Mouse (Mus musculus) G1E (cell line): ENCODE measurements around the gene Clec18a. TPM values are rescaled to one million over a fixed set of nuclear protein-coding genes. Genes with fewer than 3 reads are reported as not detected.
"Not testable (repeated sequence)": the region's sequence is repeated elsewhere in the genome, so short reads cannot be mapped to it uniquely, and the experiment has no call there.

ENCODE experiments used
- ATAC-seq: 2 replicates; pipeline ENCODE4 v1.8.0; 2016; ENCODE audit warnings: mild to moderate bottlenecking; ENCODE audit not compliant: insufficient number of reproducible peaks, poor library complexity, low FRiP score, severe bottlenecking; ENCODE audit errors: extremely low read depth
- DNase-seq: peaks from one replicate; pipeline ENCODE4 v3.0.0; 2012; ENCODE audit warnings: low spot score
- H3K27me3 ChIP-seq: 2 replicates; pipeline ENCODE4 v1.6.1; 2012; ENCODE audit warnings: mild to moderate bottlenecking, low read length, inconsistent platforms; ENCODE audit not compliant: insufficient read depth
- H3K36me3 ChIP-seq: replicated peaks from 2 replicates; pipeline ENCODE3; 2012; ENCODE audit warnings: mild to moderate bottlenecking, inconsistent platforms
- H3K4me1 ChIP-seq: 2 replicates; pipeline ENCODE4 v1.6.1; 2012; ENCODE audit warnings: low read depth, low read length, inconsistent platforms, mixed read lengths; ENCODE audit not compliant: insufficient read depth
- H3K4me3 ChIP-seq: 2 replicates; pipeline ENCODE4 v1.5.1; 2012; ENCODE audit warnings: low read depth, mild to moderate bottlenecking, inconsistent platforms, low read length, moderate library complexity, mixed read lengths
- H3K9me3 ChIP-seq: replicated peaks from 2 replicates; pipeline ENCODE4 v1.6.1; 2012; ENCODE audit warnings: inconsistent platforms
- CTCF ChIP-seq: IDR thresholded peaks from 2 replicates; pipeline ENCODE4 v1.5.1; 2012; ENCODE audit warnings: low read depth, low read length, inconsistent platforms, mixed read lengths
- GATA1 ChIP-seq: IDR thresholded peaks from 2 replicates; pipeline ENCODE4 v1.6.1; 2012; ENCODE audit warnings: borderline replicate concordance, low read length, inconsistent platforms, mixed read lengths
- GATA2 ChIP-seq: IDR thresholded peaks from 2 replicates; pipeline ENCODE4 v1.6.1; 2012; ENCODE audit warnings: low read depth, low read length, inconsistent platforms, borderline replicate concordance
- POLR2AphosphoS5 ChIP-seq: IDR thresholded peaks from 2 replicates; pipeline ENCODE4 v1.6.1; 2012; ENCODE audit warnings: low read depth, low read length, inconsistent platforms; ENCODE audit not compliant: insufficient replicate concordance
- TAL1 ChIP-seq: conservative IDR thresholded peaks from 2 replicates; pipeline ENCODE4 v1.6.1; 2012; ENCODE audit warnings: low read depth, low read length, inconsistent platforms, mixed read lengths
- polyA plus RNA-seq: library from polyadenylated mRNA; stranded (reverse); fragments of >175 nt; gene quantifications from 2 replicates; pipeline ENCODE4 v1.2.3, GENCODE M21; 2012
- total RNA-seq, 2 experiments: library from RNA; stranded (forward) in 1 of 2; stranded (reverse) in 1 of 2; fragments of 200-1000 nt in 1 of 2; fragments of >200 nt in 1 of 2; fragmentation: Nextera tagmentation in 1 of 2; gene quantifications; 2 replicates each; pipeline ENCODE4 v1.2.3; 2014 to 2017

Clec18a gene
- total and polyA plus RNA-seq, 3 experiments = 0.05 TPM; not detected in 2

DNA sequence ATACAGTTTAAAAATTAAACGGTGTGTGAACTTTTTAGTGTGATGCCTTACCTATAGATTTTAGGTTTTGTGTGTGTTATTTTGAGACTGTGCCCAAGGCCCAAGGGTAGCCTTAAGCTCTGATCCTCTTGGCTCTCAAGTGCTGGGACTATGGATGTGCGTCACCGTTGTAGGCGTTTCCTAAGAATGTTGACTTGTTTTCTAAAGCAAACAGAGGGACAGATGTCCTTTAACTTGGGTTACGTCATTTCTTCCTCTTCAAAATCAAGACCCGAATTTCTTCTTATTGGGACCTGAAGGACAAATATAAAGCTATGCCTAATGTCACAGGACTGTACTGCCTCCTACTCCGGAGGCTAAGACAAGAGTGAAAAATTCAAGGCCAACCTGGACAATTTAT, 59.3 kb downstream of the Clec18a start, which contains the start of gene Aars:
Aars (plus strand) TSS at position 229 of the 400 bp plus-strand sequence.
- no peak for TF ChIP-seq TAL1
- no peak for TF ChIP-seq CTCF
- ATAC-seq (no peak), DNase-seq (no peak)
- Histone ChIP-seq H3K4me1 (peaks cover 59% of the 10 kb centered on the region), H3K4me3 (peak within 1 kb of the TSS; percentile 79), H3K36me3 (peaks cover 30% of the 10 kb centered on the region), H3K27me3 (no peaks in the 10 kb centered on the region), H3K9me3 (no peaks in the 10 kb centered on the region)

GRCm38 (mm10) chr8:111031572-111031971, 60.7 kb downstream of the Clec18a start, which contains the start of gene Ddx19b:
Gene Ddx19b, minus strand, starts transcription at chr8:111031751.
- Histone ChIP-seq H3K36me3 (peaks cover 18% of the 10 kb centered on the region), H3K4me1 (peaks cover 57% of the 10 kb centered on the region), H3K9me3 (no peaks in the 10 kb centered on the region), H3K27me3 (no peaks in the 10 kb centered on the region), H3K4me3 (peak within 1 kb of the TSS; percentile 70; the same call in 1 of the 2 replicates)
- DNase-seq (no peak), ATAC-seq (no peak)
- TF ChIP-seq GATA1 (no peak), POLR2AphosphoS5 (no peak), CTCF (no peak), TAL1 (no peak), GATA2 (no peak)

DNA sequence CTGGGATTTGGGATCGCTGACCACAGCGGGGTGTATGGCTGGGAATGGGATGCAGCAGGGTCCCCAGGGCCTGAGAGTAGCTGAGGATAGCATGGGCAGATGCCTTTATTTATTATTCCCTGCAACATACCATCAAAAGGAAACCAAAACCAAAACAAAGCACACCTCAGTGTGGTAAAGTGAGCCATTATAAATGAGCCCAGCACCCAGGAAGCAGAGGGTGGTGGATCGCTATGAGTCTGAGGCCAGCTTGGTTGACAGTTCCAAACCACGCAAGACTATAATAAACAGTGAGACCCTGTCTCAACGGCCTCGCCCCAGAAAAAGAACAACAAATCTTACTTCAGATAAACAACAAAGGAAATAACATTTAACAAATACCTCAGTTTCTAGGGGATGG, 62.2 kb downstream of the Clec18a start:
- Histone ChIP-seq H3K27me3 (no peaks in the 10 kb centered on the region), H3K36me3 (peaks cover 11% of the 10 kb centered on the region), H3K4me3 (peak overlapping the region; percentile 70), H3K4me1 (peaks cover 42% of the 10 kb centered on the region), H3K9me3 (no peaks in the 10 kb centered on the region)
- TF ChIP-seq POLR2AphosphoS5 (no peak), CTCF (no peak), TAL1 (no peak), GATA2 (no peak), GATA1 (no peak)
- ATAC-seq (no peak), DNase-seq (no peak)

DNA sequence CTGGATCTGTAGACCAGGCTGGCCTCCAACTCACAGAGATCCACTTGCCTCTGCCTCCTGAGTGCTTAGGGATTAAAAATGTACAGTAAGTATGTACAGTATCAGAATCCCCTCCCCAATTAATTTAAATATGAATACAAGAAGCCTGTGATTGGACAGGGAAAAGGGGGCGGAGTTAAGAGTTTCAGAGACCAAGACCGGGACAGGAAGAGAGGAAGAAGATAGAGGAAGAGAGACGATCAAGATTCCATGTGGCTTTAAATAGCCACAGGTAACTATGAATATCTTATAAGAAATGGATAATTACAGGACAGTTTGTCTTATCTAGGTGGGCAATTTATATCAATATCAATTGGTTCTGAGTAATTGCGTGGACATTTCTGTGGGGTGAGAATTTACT, 62.6 kb downstream of the Clec18a start:
- peak overlapping the region; percentile 70 for H3K4me3 ChIP-seq
- H3K4me1 ChIP-seq = peaks cover 42% of the 10 kb centered on the region
- ATAC-seq = 0 out of 2 replicates have a peak, but pooled peaks have one; percentile 16
- TF ChIP-seq CTCF (no peak), GATA2 (no peak), POLR2AphosphoS5 (no peak), GATA1 (no peak), TAL1 (no peak)
- DNase-seq = no peak
- H3K9me3 ChIP-seq = no peaks in the 10 kb centered on the region
- H3K36me3 ChIP-seq = peaks cover 12% of the 10 kb centered on the region
- H3K27me3 ChIP-seq = no peaks in the 10 kb centered on the region

DNA sequence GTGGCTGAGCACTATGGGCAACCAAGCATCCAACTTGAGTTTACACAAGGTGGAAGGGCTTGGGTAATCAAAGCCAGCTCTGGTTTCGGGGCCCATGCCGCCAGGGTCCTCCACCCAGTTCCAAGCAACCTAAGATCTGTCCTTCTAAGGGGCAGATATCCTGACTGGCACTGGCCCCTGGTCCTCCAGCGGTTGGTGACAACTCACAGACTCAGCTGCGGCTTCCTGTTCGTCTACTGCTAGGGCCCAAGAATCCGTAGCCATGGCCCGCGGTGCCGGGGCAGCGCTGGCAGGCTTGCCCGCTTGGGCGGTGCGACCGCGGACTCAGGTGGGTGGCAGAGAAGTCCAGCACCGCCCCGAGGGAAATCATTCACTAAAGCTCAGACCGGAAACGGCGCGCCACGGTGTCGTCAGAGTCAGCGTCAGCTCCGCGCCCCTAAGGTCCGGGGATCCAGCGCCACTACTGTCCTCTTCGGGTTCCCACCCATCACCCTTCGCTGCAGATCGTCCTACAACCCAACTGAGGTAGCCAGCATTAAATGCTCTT, 64.8 kb downstream of the Clec18a start:
- ATAC-seq (peak; percentile 89), DNase-seq (peak; percentile 80)
- TF ChIP-seq POLR2AphosphoS5 = no peak
- TF ChIP-seq GATA2 = no peak
- H3K9me3 ChIP-seq = no peaks in the 10 kb centered on the region
- H3K4me3 ChIP-seq = peak overlapping the region; percentile 88
- H3K36me3 ChIP-seq = peaks cover 16% of the 10 kb centered on the region
- no peaks in the 10 kb centered on the region for H3K27me3 ChIP-seq
- peaks cover 34% of the 10 kb centered on the region for H3K4me1 ChIP-seq

DNA sequence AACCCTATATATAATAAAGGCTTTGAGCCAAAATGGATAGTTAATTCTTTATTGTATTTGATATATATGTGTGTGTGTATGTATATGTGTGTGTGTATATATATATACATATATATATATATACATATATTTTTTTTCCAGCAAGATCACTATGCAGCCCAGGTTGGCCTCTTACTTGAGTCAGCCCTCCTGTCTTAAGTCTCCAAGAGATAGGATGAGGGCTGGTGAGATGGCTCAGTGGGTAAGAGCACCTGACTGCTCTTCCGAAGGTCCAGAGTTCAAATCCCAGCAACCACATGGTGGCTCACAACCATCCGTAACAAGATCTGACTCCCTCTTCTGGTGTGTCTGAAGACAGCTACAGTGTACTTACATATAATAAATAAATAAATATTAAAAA, 65.6 kb downstream of the Clec18a start:
- Histone ChIP-seq H3K36me3 (peaks cover 21% of the 10 kb centered on the region), H3K4me1 (peaks cover 28% of the 10 kb centered on the region)
- DNase-seq, H3K27me3 ChIP-seq, H3K4me3 ChIP-seq, ATAC-seq, H3K9me3 ChIP-seq: not testable (repeated sequence)

DNA sequence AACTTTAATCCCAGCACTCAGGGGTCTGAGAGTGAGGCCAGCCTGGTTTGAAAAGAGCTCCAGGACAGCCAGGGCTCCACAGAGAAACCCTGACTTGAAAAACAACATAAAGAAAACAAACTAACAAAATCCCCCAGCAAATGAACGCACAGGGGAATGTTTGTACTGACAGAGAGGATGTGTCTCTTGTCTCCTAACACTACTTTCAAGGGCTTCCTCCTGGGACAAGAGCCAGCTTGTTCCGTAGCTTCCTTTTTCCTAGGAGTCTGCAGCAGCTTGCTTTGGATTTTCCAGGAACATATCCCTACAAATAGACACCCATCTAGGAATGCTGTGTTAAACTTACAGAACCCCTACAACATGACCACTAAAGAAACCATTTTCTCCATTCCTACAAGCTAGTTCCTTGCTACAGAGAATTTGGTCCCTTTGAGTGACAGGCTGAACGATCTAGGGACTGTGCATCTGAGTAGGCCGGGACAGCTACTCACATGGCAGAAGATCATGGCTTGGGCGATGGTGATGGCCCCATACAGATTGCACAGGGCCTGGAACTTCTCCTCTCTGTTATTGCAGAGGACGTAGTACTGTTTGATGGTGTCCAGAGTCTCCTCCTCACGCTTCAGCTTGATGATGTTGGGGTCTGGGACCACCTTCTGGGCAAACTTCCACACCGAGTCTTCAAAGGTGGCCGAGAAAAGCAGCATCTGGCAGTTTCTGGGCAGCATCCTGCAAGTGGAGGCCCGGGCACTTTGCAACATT, 81.8 kb downstream of the Clec18a start:
- not testable (repeated sequence) for H3K4me3 ChIP-seq, H3K4me1 ChIP-seq, DNase-seq, H3K27me3 ChIP-seq, ATAC-seq, H3K9me3 ChIP-seq
- H3K36me3 ChIP-seq = peaks cover 69% of the 10 kb centered on the region

Other genes starting within 250 kb of the Clec18a start
- gene Cog4, start 245.8 kb downstream of the Clec18a start, total RNA-seq (2014; fragmentation: Nextera tagmentation) = 24.1 and 32.8 TPM in 2 replicates
- 45.6 and 46.3 TPM in 2 replicates for gene Cog4, start 245.8 kb downstream of the Clec18a start, total RNA-seq (2017)
- 17.7 and 20.2 TPM in 2 replicates for gene Cog4, start 245.8 kb downstream of the Clec18a start, polyA plus RNA-seq
- gene Sf3b3, start 245.6 kb downstream of the Clec18a start, total RNA-seq (2014; fragmentation: Nextera tagmentation) = 173 and 176 TPM in 2 replicates
- gene Sf3b3, start 245.6 kb downstream of the Clec18a start, total RNA-seq (2017) = 192 and 201 TPM in 2 replicates
- 10.1 and 13.6 TPM in 2 replicates for gene Sf3b3, start 245.6 kb downstream of the Clec18a start, polyA plus RNA-seq
- 6.8 and 7.1 TPM in 2 replicates for gene Fuk, start 189.9 kb downstream of the Clec18a start, total RNA-seq (2014; fragmentation: Nextera tagmentation)
- gene Fuk, start 189.9 kb downstream of the Clec18a start, total RNA-seq (2017) = 8.9 and 9.8 TPM in 2 replicates
- 15.6 and 17.5 TPM in 2 replicates for gene Fuk, start 189.9 kb downstream of the Clec18a start, polyA plus RNA-seq
- 94.4 and 95.8 TPM in 2 replicates for gene St3gal2, start 172.5 kb downstream of the Clec18a start, total RNA-seq (2014; fragmentation: Nextera tagmentation)
- gene St3gal2, start 172.5 kb downstream of the Clec18a start, total RNA-seq (2017) = 22.8 and 23.1 TPM in 2 replicates
- 115 and 124 TPM in 2 replicates for gene St3gal2, start 172.5 kb downstream of the Clec18a start, polyA plus RNA-seq
- gene Ddx19a, start 94.6 kb downstream of the Clec18a start, total RNA-seq (2014; fragmentation: Nextera tagmentation) = 205 and 207 TPM in 2 replicates
- gene Ddx19a, start 94.6 kb downstream of the Clec18a start, total RNA-seq (2017) = 38.2 and 45.1 TPM in 2 replicates
- gene Ddx19a, start 94.6 kb downstream of the Clec18a start, polyA plus RNA-seq = 60.3 and 81.1 TPM in 2 replicates
- 17.4 and 18.8 TPM in 2 replicates for gene Ddx19b, start 60.7 kb downstream of the Clec18a start, total RNA-seq (2014; fragmentation: Nextera tagmentation)
- 21.7 and 21.9 TPM in 2 replicates for gene Ddx19b, start 60.7 kb downstream of the Clec18a start, total RNA-seq (2017)
- gene Ddx19b, start 60.7 kb downstream of the Clec18a start, polyA plus RNA-seq = 5.1 and 6.3 TPM in 2 replicates
- 126 and 131 TPM in 2 replicates for gene Aars, start 59.3 kb downstream of the Clec18a start, total RNA-seq (2014; fragmentation: Nextera tagmentation)
- 77.0 and 81.8 TPM in 2 replicates for gene Aars, start 59.3 kb downstream of the Clec18a start, total RNA-seq (2017)
- gene Aars, start 59.3 kb downstream of the Clec18a start, polyA plus RNA-seq = 37.3 and 56.4 TPM in 2 replicates
- gene Exosc6, start 36.1 kb downstream of the Clec18a start, total RNA-seq (2014; fragmentation: Nextera tagmentation) = not detected in 2 replicates
- gene Exosc6, start 36.1 kb downstream of the Clec18a start, total RNA-seq (2017) = 13.9 and 17.0 TPM in 2 replicates
- gene Exosc6, start 36.1 kb downstream of the Clec18a start, polyA plus RNA-seq = 88.0 and 119 TPM in 2 replicates
- gene Pdpr, start 2.2 kb upstream of the Clec18a start, total RNA-seq (2014; fragmentation: Nextera tagmentation) = 14.0 and 15.7 TPM in 2 replicates
- 19.4 and 20.5 TPM in 2 replicates for gene Pdpr, start 2.2 kb upstream of the Clec18a start, total RNA-seq (2017)
- 8.7 and 9.5 TPM in 2 replicates for gene Pdpr, start 2.2 kb upstream of the Clec18a start, polyA plus RNA-seq
- gene Glg1, start 166.8 kb upstream of the Clec18a start, total RNA-seq (2014; fragmentation: Nextera tagmentation) = 71.0 and 71.8 TPM in 2 replicates
- 15.5 and 22.7 TPM in 2 replicates for gene Glg1, start 166.8 kb upstream of the Clec18a start, total RNA-seq (2017)
- gene Glg1, start 166.8 kb upstream of the Clec18a start, polyA plus RNA-seq = 10.8 and 12.7 TPM in 2 replicates
- gene Rfwd3, start 207.8 kb upstream of the Clec18a start, total RNA-seq (2014; fragmentation: Nextera tagmentation) = 58.1 and 72.0 TPM in 2 replicates
- 79.2 and 83.2 TPM in 2 replicates for gene Rfwd3, start 207.8 kb upstream of the Clec18a start, total RNA-seq (2017)
- gene Rfwd3, start 207.8 kb upstream of the Clec18a start, polyA plus RNA-seq = 4.0 and 4.9 TPM in 2 replicates
- not detected in 2 replicates for gene Mlkl, start 245.8 kb upstream of the Clec18a start, total RNA-seq (2014; fragmentation: Nextera tagmentation)
- 0.17 TPM in 1 of 2 replicates, not detected in the other for gene Mlkl, start 245.8 kb upstream of the Clec18a start, total RNA-seq (2017)
- gene Mlkl, start 245.8 kb upstream of the Clec18a start, polyA plus RNA-seq = not detected in 2 replicates